Mouse (Mus musculus) CH12.LX (cell line): ENCODE measurements around the gene Pkm. TPM values are rescaled to one million over a fixed set of nuclear protein-coding genes. Genes with fewer than 3 reads are reported as not detected.

ENCODE experiments used
- DNase-seq: peaks from one replicate; pipeline ENCODE4 v3.0.0-alpha.2; 2013; ENCODE audit errors: extremely low read depth
- H3K27ac ChIP-seq: 2 replicates; pipeline ENCODE4 v1.5.1; 2012; ENCODE audit warnings: low read depth, mild to moderate bottlenecking, control low read depth, moderate library complexity; ENCODE audit not compliant: insufficient read depth
- H3K27me3 ChIP-seq: replicated peaks from 2 replicates; pipeline ENCODE3; 2012; ENCODE audit warnings: inconsistent platforms
- H3K36me3 ChIP-seq, 2 experiments: replicated peaks in 1 of 2; 2 replicates each; pipeline versions ENCODE3 to v1.6.1; 2012; ENCODE audit warnings: inconsistent platforms in 1 of 2, low read length in 1 of 2, mild to moderate bottlenecking in 1 of 2, mixed read lengths in 1 of 2, moderate library complexity in 1 of 2; ENCODE audit not compliant: control insufficient read depth in 1 of 2, insufficient read depth in 1 of 2
- H3K4me1 ChIP-seq, 2 experiments: 2 replicates each; pipeline ENCODE4 v1.6.1; 2012; ENCODE audit warnings: inconsistent platforms in 1 of 2, moderate library complexity in 1 of 2; ENCODE audit not compliant: insufficient read depth in 2 of 2, control insufficient read depth in 1 of 2
- H3K4me2 ChIP-seq: 2 replicates; pipeline ENCODE4 v1.6.1; 2012; ENCODE audit warnings: low read depth, mild to moderate bottlenecking, control low read depth; ENCODE audit not compliant: poor library complexity, insufficient read depth, severe bottlenecking
- H3K4me3 ChIP-seq, 3 experiments: fragments of 150-350 bp in 1 of 3; sonication (generic) in 1 of 3; replicated peaks in 1 of 3; 2 replicates each; pipeline versions ENCODE3 to v1.5.1; 2011 to 2012; ENCODE audit warnings: low read depth in 2 of 3, low read length in 2 of 3, mild to moderate bottlenecking in 2 of 3, moderate library complexity in 2 of 3, control low read depth in 1 of 3, improper control_type of control experiment in 1 of 3, inconsistent platforms in 1 of 3, mixed read lengths in 1 of 3; ENCODE audit not compliant: poor library complexity in 1 of 3
- H3K79me2 ChIP-seq: replicated peaks from 2 replicates; pipeline ENCODE4 v1.6.1; 2012; ENCODE audit warnings: mild to moderate bottlenecking, moderate library complexity; ENCODE audit not compliant: control insufficient read depth, poor library complexity, insufficient read depth, severe bottlenecking; ENCODE audit errors: extremely low read depth
- H3K9ac ChIP-seq: 2 replicates; pipeline ENCODE4 v1.6.1; 2012; ENCODE audit warnings: low read depth, mild to moderate bottlenecking, control low read depth, moderate library complexity; ENCODE audit not compliant: insufficient read depth
- H3K9me3 ChIP-seq: replicated peaks from 2 replicates; pipeline ENCODE3; 2012; ENCODE audit warnings: low read length, inconsistent platforms, mixed read lengths
- CTCF ChIP-seq, 2 experiments: IDR thresholded peaks in 1 of 2; conservative IDR thresholded peaks in 1 of 2; 2 replicates each; pipeline ENCODE4 v1.5.1; 2011 to 2012; ENCODE audit warnings: low read depth in 2 of 2, low read length in 2 of 2, improper control_type of control experiment in 1 of 2, inconsistent platforms in 1 of 2, mild to moderate bottlenecking in 1 of 2, moderate library complexity in 1 of 2
- E2F4 ChIP-seq: IDR thresholded peaks from 2 replicates; pipeline ENCODE4 v1.6.1; 2011; ENCODE audit warnings: low read depth, low read length, improper control_type of control experiment; ENCODE audit not compliant: insufficient replicate concordance
- ELF1 ChIP-seq: IDR thresholded peaks from 2 replicates; pipeline ENCODE4 v1.6.1; 2014; ENCODE audit warnings: low read depth, mild to moderate bottlenecking, inconsistent platforms, low read length, improper control_type of control experiment
- EP300 ChIP-seq: IDR thresholded peaks from 2 replicates; pipeline ENCODE4 v1.6.1; 2011; ENCODE audit warnings: low read length, improper control_type of control experiment
- ETS1 ChIP-seq: conservative IDR thresholded peaks from 2 replicates; pipeline ENCODE4 v1.6.1; 2012; ENCODE audit warnings: low read depth, mild to moderate bottlenecking, inconsistent platforms, low read length, improper control_type of control experiment, moderate library complexity
- GABPA ChIP-seq: IDR thresholded peaks from 2 replicates; pipeline ENCODE4 v1.6.1; 2012; ENCODE audit warnings: low read depth, low read length, improper control_type of control experiment, inconsistent platforms; ENCODE audit not compliant: insufficient replicate concordance
- HCFC1 ChIP-seq: IDR thresholded peaks from 2 replicates; pipeline ENCODE4 v1.6.1; 2012; ENCODE audit warnings: low read depth, mild to moderate bottlenecking, inconsistent platforms, low read length, improper control_type of control experiment
- IRF4 ChIP-seq: IDR thresholded peaks from 2 replicates; pipeline ENCODE4 v1.6.1; 2014; ENCODE audit warnings: low read depth, mild to moderate bottlenecking, inconsistent platforms, low read length, improper control_type of control experiment
- JUN ChIP-seq: IDR thresholded peaks from 2 replicates; pipeline ENCODE4 v1.6.1; 2011; ENCODE audit warnings: low read depth, mild to moderate bottlenecking, low read length, improper control_type of control experiment, moderate library complexity; ENCODE audit not compliant: insufficient read depth
- KAT2A ChIP-seq: IDR thresholded peaks from 2 replicates; pipeline ENCODE4 v1.6.1; 2012; ENCODE audit warnings: low read length, improper control_type of control experiment, inconsistent platforms; ENCODE audit not compliant: insufficient replicate concordance
- MAFK ChIP-seq: IDR thresholded peaks from 2 replicates; pipeline ENCODE4 v1.6.1; 2011; ENCODE audit warnings: low read length, improper control_type of control experiment; ENCODE audit not compliant: insufficient replicate concordance
- MAZ ChIP-seq: IDR thresholded peaks from 2 replicates; pipeline ENCODE4 v1.6.1; 2012; ENCODE audit warnings: low read depth, mild to moderate bottlenecking, inconsistent platforms, low read length, improper control_type of control experiment, moderate library complexity
- MEF2A ChIP-seq: IDR thresholded peaks from 2 replicates; pipeline ENCODE4 v1.6.1; 2014; ENCODE audit warnings: low read depth, mild to moderate bottlenecking, inconsistent platforms, low read length, improper control_type of control experiment, borderline replicate concordance
- MXI1 ChIP-seq: IDR thresholded peaks from 2 replicates; pipeline ENCODE4 v1.6.1; 2011; ENCODE audit warnings: mild to moderate bottlenecking, low read depth, low read length, improper control_type of control experiment
- MYC ChIP-seq: IDR thresholded peaks from 2 replicates; pipeline ENCODE4 v1.6.1; 2011; ENCODE audit warnings: low read depth, mild to moderate bottlenecking, improper control_type of control experiment, low read length
- NRF1 ChIP-seq: IDR thresholded peaks from 2 replicates; pipeline ENCODE4 v1.6.1; 2014; ENCODE audit warnings: low read depth, mild to moderate bottlenecking, inconsistent platforms, low read length, improper control_type of control experiment, moderate library complexity
- POLR2A ChIP-seq: IDR thresholded peaks from 2 replicates; pipeline ENCODE4 v1.6.1; 2011; ENCODE audit warnings: low read depth, mild to moderate bottlenecking, improper control_type of control experiment, low read length
- RAD21 ChIP-seq: IDR thresholded peaks from 2 replicates; pipeline ENCODE4 v1.6.1; 2011; ENCODE audit warnings: low read depth, mild to moderate bottlenecking, low read length, improper control_type of control experiment, moderate library complexity
- RCOR1 ChIP-seq: conservative IDR thresholded peaks from 2 replicates; pipeline ENCODE4 v1.6.1; 2012; ENCODE audit warnings: low read depth, mild to moderate bottlenecking, inconsistent platforms, low read length, improper control_type of control experiment
- SIN3A ChIP-seq: IDR thresholded peaks from 2 replicates; pipeline ENCODE4 v1.6.1; 2012; ENCODE audit warnings: low read length, improper control_type of control experiment, inconsistent platforms
- TBP ChIP-seq: conservative IDR thresholded peaks from 2 replicates; pipeline ENCODE4 v1.6.1; 2011; ENCODE audit warnings: low read depth, low read length, improper control_type of control experiment
- UBTF ChIP-seq: IDR thresholded peaks from 2 replicates; pipeline ENCODE4 v1.6.1; 2012; ENCODE audit warnings: low read depth, mild to moderate bottlenecking, inconsistent platforms, low read length, improper control_type of control experiment, moderate library complexity
- USF1 ChIP-seq: IDR thresholded peaks from 2 replicates; pipeline ENCODE4 v1.6.1; 2014; ENCODE audit warnings: low read depth, mild to moderate bottlenecking, inconsistent platforms, low read length, improper control_type of control experiment
- ZC3H11A ChIP-seq: IDR thresholded peaks from 2 replicates; pipeline ENCODE4 v1.6.1; 2012; ENCODE audit warnings: low read depth, mild to moderate bottlenecking, inconsistent platforms, low read length, improper control_type of control experiment
- dilution Hi-C: fragments of 300-500 bp; cut with MboI; formaldehyde crosslinking; loops from 2 replicates; pipeline ENCODE4 v1.14.3; 2020; ENCODE audit warnings: low sequenced_read_pairs; ENCODE audit not compliant: extremely low pct_unique_long_range_greater_than_20kb, extremely low pct_ligation_motif_present
- in situ Hi-C: fragments of 300-500 bp; cut with MboI; formaldehyde crosslinking; loops from 3 replicates; pipeline ENCODE4 v1.14.3; 2019; ENCODE audit warnings: low sequenced_read_pairs, low pct_ligation_motif_present, low pct_unique_long_range_greater_than_20kb, mixed read lengths
- polyA plus RNA-seq: library from polyadenylated mRNA; unstranded; fragments of >175 nt; gene quantifications from 2 replicates; pipeline ENCODE4 v1.2.1, GENCODE M21; 2012; ENCODE audit warnings: low read depth; ENCODE audit not compliant: insufficient read length
- total RNA-seq, 2 experiments: library from RNA; depleted of rRNA; stranded (reverse); fragments of 300-350 nt in 1 of 2; fragments of >200 nt in 1 of 2; gene quantifications; 2 replicates each; pipeline ENCODE4 v1.2.3; 2012 to 2014

Gene Pkm
- total and polyA plus RNA-seq, 3 experiments, result 1,827 to 2,828 (median 2,304) TPM

DNA sequence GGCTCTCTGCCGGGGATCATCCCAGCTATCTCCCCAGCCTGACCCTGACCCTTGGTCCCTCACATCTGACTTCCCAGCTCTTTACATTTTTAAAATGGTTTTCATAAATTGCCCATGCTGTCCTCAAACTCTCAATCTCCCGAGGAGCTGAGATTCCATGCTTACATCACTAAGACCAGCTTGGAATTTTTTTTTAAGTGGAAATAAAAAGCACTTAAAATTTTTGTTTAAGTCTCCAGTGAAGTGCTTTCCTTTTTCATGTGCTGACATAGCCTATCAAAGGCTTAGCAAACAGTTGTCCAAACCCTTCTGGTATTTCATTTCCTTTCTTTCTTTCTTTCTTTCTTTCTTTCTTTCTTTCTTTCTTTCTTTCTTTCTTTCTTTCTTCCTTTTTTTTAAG, 27.9 kb downstream of the Pkm start:
- dilution Hi-C loops, result no loop called here
- H3K36me3 ChIP-seq, result peaks cover 6 to 9% of the 10 kb centered on the region in 2 experiments
- no peak overlapping the region for H3K27ac ChIP-seq
- H3K79me2 ChIP-seq, result no peaks in the 10 kb centered on the region
- H3K27me3 ChIP-seq, result peaks cover 2% of the 10 kb centered on the region
- H3K9me3 ChIP-seq, result no peaks in the 10 kb centered on the region
- H3K4me1 ChIP-seq, result peaks cover 9 to 13% of the 10 kb centered on the region in 2 experiments; a peak in 3 of 4 replicates
- no peak overlapping the region for H3K9ac ChIP-seq
- no peak for DNase-seq
- no peak overlapping the region for H3K4me2 ChIP-seq
- in situ Hi-C loops, result no loop called here
- H3K4me3 ChIP-seq, result no peak overlapping the region
- TF ChIP-seq POLR2A (no peak), ETS1 (no peak), MXI1 (no peak), RCOR1 (no peak), USF1 (no peak), ELF1 (no peak)

DNA sequence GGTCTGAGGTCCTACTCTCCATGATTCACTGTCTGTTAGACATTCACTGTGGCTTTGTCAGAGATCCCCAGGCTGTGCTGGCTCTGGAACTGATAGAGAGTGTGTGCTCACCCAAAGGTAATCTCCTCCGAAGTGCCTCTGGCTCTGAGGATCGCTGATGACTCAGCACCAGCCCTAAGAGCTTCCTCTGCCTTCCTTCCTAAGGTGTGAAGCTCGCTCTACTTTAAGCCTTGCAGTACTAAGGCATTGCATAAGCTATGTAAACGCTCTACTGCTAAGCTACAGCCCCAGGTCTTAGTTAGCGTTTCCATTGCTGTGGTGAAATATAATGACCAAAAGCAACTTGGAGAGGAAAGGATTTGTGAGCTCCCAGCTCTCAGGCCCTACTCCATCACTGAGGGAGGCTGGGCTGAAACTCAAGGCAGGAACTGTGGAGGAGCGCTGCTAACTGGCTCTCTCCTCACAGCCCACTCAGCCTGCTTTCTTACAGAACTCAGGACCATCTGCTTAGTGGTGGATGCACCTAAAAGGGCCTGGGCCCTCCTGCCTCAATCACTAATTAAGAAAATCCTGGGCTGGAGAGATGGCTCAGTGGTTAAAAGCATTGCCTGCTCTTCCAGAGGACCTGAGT, 31.4 kb downstream of the Pkm start:
- dilution Hi-C loops, result no loop called here

More for the DNA sequence above, 31.4 kb downstream of the Pkm start:
- Histone ChIP-seq H3K4me1 (peaks cover 0 to 5% of the 10 kb centered on the region in 2 experiments; a peak in 1 of 4 replicates), H3K36me3 (no peaks in the 10 kb centered on the region), H3K27me3 (peaks cover 2% of the 10 kb centered on the region), H3K79me2 (no peaks in the 10 kb centered on the region), H3K9ac (no peak overlapping the region), H3K4me3 (no peak overlapping the region), H3K9me3 (no peaks in the 10 kb centered on the region), H3K27ac (no peak overlapping the region), H3K4me2 (no peak overlapping the region)
- DNase-seq, result no peak
- no peak for TF ChIP-seq MEF2A
- no peak for TF ChIP-seq CTCF (conservative IDR thresholded peaks at IDR 0.05 in 1 of 2, IDR thresholded peaks at IDR 0.05 in 1 of 2; ENCODE audit: low read depth in 2 of 2, low read length in 2 of 2)
- TF ChIP-seq ETS1, result no peak
- TF ChIP-seq JUN, result no peak
- TF ChIP-seq NRF1, result no peak
- no peak for TF ChIP-seq SIN3A
- TF ChIP-seq IRF4, result no peak
- no peak for TF ChIP-seq RAD21
- no peak for TF ChIP-seq USF1
- no peak for TF ChIP-seq HCFC1
- no peak for TF ChIP-seq MAZ
- TF ChIP-seq EP300, result no peak
- TF ChIP-seq E2F4, result no peak
- no peak for TF ChIP-seq TBP
- no peak for TF ChIP-seq GABPA
- TF ChIP-seq KAT2A, result no peak
- TF ChIP-seq ZC3H11A, result no peak
- no peak for TF ChIP-seq UBTF
- TF ChIP-seq MYC, result no peak
- TF ChIP-seq MAFK, result no peak
- in situ Hi-C loops, result no loop called here
